Mouse (Mus musculus) myocyte (in vitro differentiated cells): ENCODE data around the gene Iqschfp.

Experiments used
- CEBPB ChIP-seq: IDR thresholded peaks from 2 replicates; pipeline ENCODE4 v1.6.1; 2011; ENCODE audit warnings: mild to moderate bottlenecking, moderate library complexity; ENCODE audit not compliant: poor library complexity, insufficient read depth, severe bottlenecking
- MAX ChIP-seq: IDR thresholded peaks from one replicate; pipeline ENCODE4 v1.6.1; 2011; ENCODE audit warnings: low read depth, mild to moderate bottlenecking, control low read depth
- MYOD1 ChIP-seq, 3 experiments: IDR thresholded peaks; one replicate each; pipeline ENCODE4 v1.6.1; 2011; ENCODE audit warnings: control low read depth in 2 of 3, low read depth in 2 of 3, mild to moderate bottlenecking in 2 of 3, moderate library complexity in 1 of 3; ENCODE audit not compliant: insufficient read length in 2 of 3, control insufficient read depth in 1 of 3
- MYOG ChIP-seq, 3 experiments: IDR thresholded peaks; one replicate each; pipeline ENCODE4 v1.6.1; 2011; ENCODE audit warnings: control low read depth in 2 of 3, low read depth in 2 of 3, mild to moderate bottlenecking in 2 of 3; ENCODE audit not compliant: insufficient read length in 2 of 3, control insufficient read depth in 1 of 3, insufficient read depth in 1 of 3
- POLR2A ChIP-seq: IDR thresholded peaks from one replicate; pipeline ENCODE4 v1.6.1; 2011; ENCODE audit warnings: low read depth, mild to moderate bottlenecking, control low read depth, moderate library complexity; ENCODE audit not compliant: insufficient read length
- POLR2AphosphoS2 ChIP-seq: IDR thresholded peaks from one replicate; pipeline ENCODE4 v1.6.1; 2011; ENCODE audit warnings: low read depth, control low read depth; ENCODE audit not compliant: insufficient read length
- TCF3 ChIP-seq: IDR thresholded peaks from one replicate; pipeline ENCODE4 v1.6.1; 2011; ENCODE audit warnings: low read depth, control low read depth; ENCODE audit not compliant: insufficient read length
- USF1 ChIP-seq: IDR thresholded peaks from one replicate; pipeline ENCODE4 v1.6.1; 2011; ENCODE audit warnings: low read depth, mild to moderate bottlenecking, control low read depth, moderate library complexity

GRCm38 (mm10) chr3:67947000-67947399 lies 55.0 kb downstream of the Iqschfp start:
- TF ChIP-seq CEBPB = no peak
- no peak for TF ChIP-seq USF1
- TF ChIP-seq POLR2A = no peak
- peak; percentile 66 for TF ChIP-seq TCF3
- peak in 2 of 3 experiments; percentile 50 to 74 for TF ChIP-seq MYOG (IDR thresholded peaks at IDR 0.05; ENCODE audit: control insufficient read depth in 1 of 3, insufficient read depth in 1 of 3, insufficient read length in 2 of 3, low read depth in 2 of 3)
- peak in 2 of 3 experiments; percentile 77 to 78 for TF ChIP-seq MYOD1 (IDR thresholded peaks at IDR 0.05; ENCODE audit: control insufficient read depth in 1 of 3, insufficient read length in 2 of 3, low read depth in 2 of 3)
- TF ChIP-seq POLR2AphosphoS2 = no peak
- TF ChIP-seq MAX = no peak
